Mouse (Mus musculus) limb, embryonic 11.5 days (tissue): ENCODE measurements around the gene Piwil4. TPM values are rescaled to one million over a fixed set of nuclear protein-coding genes. Genes with fewer than 3 reads are reported as not detected.

ENCODE experiments used
- ATAC-seq: fragments of 200-750 bp; cut with Nextera tagmentation; 2 replicates; pipeline ENCODE4 v1.8.0; 2017; ENCODE audit warnings: low read depth; ENCODE audit not compliant: insufficient number of reproducible peaks, low FRiP score, low TSS enrichment
- DNase-seq: peaks from one replicate; pipeline ENCODE4 v3.0.0-alpha.2; 2015; ENCODE audit warnings: low spot score
- H3K27ac ChIP-seq: fragments of 300-500 bp; sonication (generic); replicated peaks from 2 replicates; pipeline ENCODE4 v1.5.1; 2014; ENCODE audit warnings: low read depth, mild to moderate bottlenecking, low read length
- H3K27me3 ChIP-seq: fragments of 300-500 bp; sonication (generic); 2 replicates; pipeline ENCODE4 v1.6.1; 2014; ENCODE audit warnings: mild to moderate bottlenecking, low read length, mixed read lengths; ENCODE audit not compliant: control insufficient read depth, insufficient read depth
- H3K36me3 ChIP-seq: fragments of 300-500 bp; sonication (generic); 2 replicates; pipeline ENCODE4 v1.6.1; 2014; ENCODE audit warnings: mild to moderate bottlenecking, low read length, moderate library complexity, mixed read lengths; ENCODE audit not compliant: control insufficient read depth, insufficient read depth
- H3K4me1 ChIP-seq: fragments of 300-500 bp; sonication (generic); 2 replicates; pipeline ENCODE4 v1.6.1; 2014; ENCODE audit warnings: low read length, mixed read lengths; ENCODE audit not compliant: control insufficient read depth, insufficient read depth
- H3K4me2 ChIP-seq: fragments of 300-500 bp; sonication (generic); 2 replicates; pipeline ENCODE4 v1.6.1; 2014; ENCODE audit warnings: low read depth, mild to moderate bottlenecking, moderate library complexity; ENCODE audit not compliant: severe bottlenecking
- H3K4me3 ChIP-seq: fragments of 300-500 bp; sonication (generic); 2 replicates; pipeline ENCODE4 v1.5.1; 2014; ENCODE audit warnings: low read depth, low read length
- H3K9ac ChIP-seq: fragments of 300-500 bp; sonication (generic); 2 replicates; pipeline ENCODE4 v1.6.1; 2014; ENCODE audit warnings: mild to moderate bottlenecking, low read length
- H3K9me3 ChIP-seq: fragments of 300-500 bp; sonication (generic); 2 replicates; pipeline ENCODE4 v1.6.1; 2016; ENCODE audit warnings: low read length; ENCODE audit not compliant: control insufficient read depth
- WGBS: fragments of 180-500 bp; shearing (Covaris S2); extraction: QIAGEN DNeasy Blood & Tissue Kit; methylation state at CpG from one replicate; pipeline ENCODE4 v1.1.7; 2014; 5-methylcytosine and 5-hydroxymethylcytosine counted together
- polyA plus RNA-seq: library from polyadenylated mRNA; unstranded; fragments of >200 nt; fragmentation: Nextera tagmentation; extraction: Ambion mirVana; gene quantifications from 2 replicates; pipeline ENCODE4 v1.2.1, GENCODE M21; 2014

The Piwil4 gene
- polyA plus RNA-seq, 1 experiment from 2014 or later, result 0.09 TPM

GRCm38 (mm10) chr9:14750901-14751502 is 10.5 kb upstream of the Piwil4 start:
- H3K36me3 ChIP-seq, result no peaks in the 10 kb centered on the region
- DNase-seq (no peak), ATAC-seq (no peak; the same call in none of the 2 replicates)
- H3K27ac ChIP-seq, result no peak overlapping the region
- WGBS, result 58% methylated on average over 42 of the region's 42 CpGs
- peaks cover 6% of the 10 kb centered on the region; the same call in 1 of the 2 replicates for H3K4me1 ChIP-seq
- no peaks in the 10 kb centered on the region for H3K27me3 ChIP-seq
- peak overlapping the region; percentile 77 for H3K9ac ChIP-seq
- peak overlapping the region; percentile 90 for H3K4me2 ChIP-seq
- H3K9me3 ChIP-seq, result no peaks in the 10 kb centered on the region
- peak overlapping the region; percentile 58 for H3K4me3 ChIP-seq

GRCm38 (mm10) chr9:14739498-14740150 is 909 bp downstream of the Piwil4 start:
- 84% methylated on average over 4 of the region's 4 CpGs for WGBS
- H3K4me2 ChIP-seq, result no peak overlapping the region
- H3K27me3 ChIP-seq, result no peaks in the 10 kb centered on the region
- no peaks in the 10 kb centered on the region for H3K9me3 ChIP-seq
- no peaks in the 10 kb centered on the region for H3K4me1 ChIP-seq
- H3K4me3 ChIP-seq, result no peak overlapping the region
- H3K9ac ChIP-seq, result no peak overlapping the region
- DNase-seq (no peak), ATAC-seq (no peak)
- no peaks in the 10 kb centered on the region for H3K36me3 ChIP-seq
- no peak overlapping the region for H3K27ac ChIP-seq

GRCm38 (mm10) chr9:14730941-14731541 is 9.5 kb downstream of the Piwil4 start:
- ATAC-seq (0 out of 2 replicates have a peak, but pooled peaks have one; percentile 54), DNase-seq (peak; percentile 34)
- Histone ChIP-seq H3K9ac (no peak overlapping the region; the same call in 1 of the 2 replicates), H3K36me3 (no peaks in the 10 kb centered on the region), H3K27ac (no peak overlapping the region), H3K4me1 (peaks cover 4% of the 10 kb centered on the region), H3K4me2 (no peak overlapping the region), H3K4me3 (no peak overlapping the region), H3K27me3 (no peaks in the 10 kb centered on the region), H3K9me3 (no peaks in the 10 kb centered on the region)
- WGBS, result 25% methylated on average over 9 of the region's 9 CpGs

GRCm38 (mm10) chr9:14728365-14728764 is 12.2 kb downstream of the Piwil4 start:
- no peak overlapping the region for H3K4me3 ChIP-seq
- no peak for ATAC-seq
- no peak for DNase-seq
- H3K9me3 ChIP-seq, result no peaks in the 10 kb centered on the region
- no peak overlapping the region for H3K9ac ChIP-seq
- no peak overlapping the region for H3K4me2 ChIP-seq
- no peaks in the 10 kb centered on the region for H3K27me3 ChIP-seq
- H3K4me1 ChIP-seq, result peaks cover 4% of the 10 kb centered on the region
- no peaks in the 10 kb centered on the region for H3K36me3 ChIP-seq
- 89% methylated on average over 4 of the region's 4 CpGs for WGBS
- no peak overlapping the region for H3K27ac ChIP-seq

GRCm38 (mm10) chr9:14726629-14727028 is 13.9 kb downstream of the Piwil4 start:
- Histone ChIP-seq H3K4me1 (peaks cover 4% of the 10 kb centered on the region), H3K36me3 (no peaks in the 10 kb centered on the region), H3K9me3 (no peaks in the 10 kb centered on the region), H3K27ac (no peak overlapping the region), H3K27me3 (no peaks in the 10 kb centered on the region), H3K4me2 (no peak overlapping the region), H3K9ac (no peak overlapping the region), H3K4me3 (no peak overlapping the region)
- ATAC-seq (no peak), DNase-seq (no peak)
- 77% methylated on average over 4 of the region's 4 CpGs for WGBS

- 85% methylated on average over 6 of the region's 6 CpGs for WGBS
- H3K9me3 ChIP-seq, result no peaks in the 10 kb centered on the region
- no peaks in the 10 kb centered on the region for H3K27me3 ChIP-seq
- no peak overlapping the region for H3K4me2 ChIP-seq
- H3K27ac ChIP-seq, result no peak overlapping the region
- ATAC-seq (no peak), DNase-seq (no peak)
- H3K4me1 ChIP-seq, result peaks cover 2% of the 10 kb centered on the region
- H3K9ac ChIP-seq, result no peak overlapping the region
- no peaks in the 10 kb centered on the region for H3K36me3 ChIP-seq
- H3K4me3 ChIP-seq, result no peak overlapping the region
Measured at GRCm38 (mm10) chr9:14726005-14726404, 14.5 kb downstream of the Piwil4 start.

GRCm38 (mm10) chr9:14724755-14725420 is 15.6 kb downstream of the Piwil4 start:
- no peak overlapping the region for H3K4me2 ChIP-seq
- H3K27ac ChIP-seq, result no peak overlapping the region
- H3K27me3 ChIP-seq, result no peaks in the 10 kb centered on the region
- H3K9me3 ChIP-seq, result no peaks in the 10 kb centered on the region
- ATAC-seq (no peak), DNase-seq (no peak)
- 79% methylated on average over 5 of the region's 5 CpGs for WGBS
- H3K4me3 ChIP-seq, result no peak overlapping the region
- no peaks in the 10 kb centered on the region for H3K36me3 ChIP-seq
- H3K4me1 ChIP-seq, result no peaks in the 10 kb centered on the region
- H3K9ac ChIP-seq, result no peak overlapping the region

- DNase-seq (no peak), ATAC-seq (no peak)
- WGBS, result 86% methylated on average over 5 of the region's 5 CpGs
- no peak overlapping the region for H3K27ac ChIP-seq
- H3K36me3 ChIP-seq, result no peaks in the 10 kb centered on the region
- H3K4me3 ChIP-seq, result no peak overlapping the region
- no peaks in the 10 kb centered on the region for H3K27me3 ChIP-seq
- H3K4me2 ChIP-seq, result no peak overlapping the region
- no peaks in the 10 kb centered on the region for H3K4me1 ChIP-seq
- no peak overlapping the region for H3K9ac ChIP-seq
- H3K9me3 ChIP-seq, result no peaks in the 10 kb centered on the region
Measured at GRCm38 (mm10) chr9:14721610-14722009, 18.9 kb downstream of the Piwil4 start.
